Mouse (Mus musculus): ENCODE measurements around the gene Mecr.
A peak's percentile ranks its signal among the peaks of the same experiment; 100 is the strongest.

Mecr gene

GRCm38 (mm10) chr4:131888564-131888963 is 45.3 kb downstream of the Mecr start:
- no peak for DNase-seq (ENCODE audit: low read depth, low spot score)

- no peak for DNase-seq (ENCODE audit: low read depth, low spot score)
Observed at GRCm38 (mm10) chr4:131890692-131891091, 47.4 kb downstream of the Mecr start.

- DNase-seq (ENCODE audit: low read depth, low spot score), result no peak
Observed at GRCm38 (mm10) chr4:131897109-131897508, 53.8 kb downstream of the Mecr start.

GRCm38 (mm10) chr4:131897787-131898186 is 54.5 kb downstream of the Mecr start:
- DNase-seq (ENCODE audit: low read depth, low spot score), result no peak

- no peak for DNase-seq (ENCODE audit: low read depth, low spot score)
Observed at GRCm38 (mm10) chr4:131898503-131899179, 55.4 kb downstream of the Mecr start.

- no peak for DNase-seq (ENCODE audit: low read depth, low spot score)
Observed at GRCm38 (mm10) chr4:131899180-131899554, 55.9 kb downstream of the Mecr start.

GRCm38 (mm10) chr4:131901090-131901489 is 57.8 kb downstream of the Mecr start:
- peak; percentile 31 for DNase-seq (ENCODE audit: low read depth, low spot score)

GRCm38 (mm10) chr4:131904478-131904877 is 61.2 kb downstream of the Mecr start:
- peak; percentile 70 for DNase-seq (ENCODE audit: low read depth, low spot score)

- DNase-seq (ENCODE audit: low read depth, low spot score), result no peak
Observed at GRCm38 (mm10) chr4:131906423-131906822, 63.2 kb downstream of the Mecr start.

GRCm38 (mm10) chr4:131907912-131908311 is 64.6 kb downstream of the Mecr start:
- DNase-seq (ENCODE audit: low read depth, low spot score), result peak; percentile 62

GRCm38 (mm10) chr4:131910237-131910994 is 67.1 kb downstream of the Mecr start:
- no peak for DNase-seq (ENCODE audit: low read depth, low spot score)

- DNase-seq (ENCODE audit: low read depth, low spot score), result peak; percentile 22
Observed at GRCm38 (mm10) chr4:131911521-131911920, 68.3 kb downstream of the Mecr start.

GRCm38 (mm10) chr4:131913526-131913925 is 70.3 kb downstream of the Mecr start:
- DNase-seq (ENCODE audit: low read depth, low spot score), result no peak

- no peak for DNase-seq (ENCODE audit: low read depth, low spot score)
Observed at GRCm38 (mm10) chr4:131914046-131914643, 70.9 kb downstream of the Mecr start.

GRCm38 (mm10) chr4:131914891-131915469 is 71.7 kb downstream of the Mecr start:
- DNase-seq (ENCODE audit: low read depth, low spot score), result no peak

GRCm38 (mm10) chr4:131915821-131916328 is 72.6 kb downstream of the Mecr start:
- DNase-seq (ENCODE audit: low read depth, low spot score), result no peak

- peak; percentile 75 for DNase-seq (ENCODE audit: low read depth, low spot score)
Observed at GRCm38 (mm10) chr4:131916425-131916824, 73.2 kb downstream of the Mecr start.

- no peak for DNase-seq (ENCODE audit: low read depth, low spot score)
Observed at GRCm38 (mm10) chr4:131917010-131917555, 73.8 kb downstream of the Mecr start.

Data from ES-CJ7 (cell line).